Comparison of ENCODE assay signal across 8 mouse cellular contexts in the genomic region with DNA sequence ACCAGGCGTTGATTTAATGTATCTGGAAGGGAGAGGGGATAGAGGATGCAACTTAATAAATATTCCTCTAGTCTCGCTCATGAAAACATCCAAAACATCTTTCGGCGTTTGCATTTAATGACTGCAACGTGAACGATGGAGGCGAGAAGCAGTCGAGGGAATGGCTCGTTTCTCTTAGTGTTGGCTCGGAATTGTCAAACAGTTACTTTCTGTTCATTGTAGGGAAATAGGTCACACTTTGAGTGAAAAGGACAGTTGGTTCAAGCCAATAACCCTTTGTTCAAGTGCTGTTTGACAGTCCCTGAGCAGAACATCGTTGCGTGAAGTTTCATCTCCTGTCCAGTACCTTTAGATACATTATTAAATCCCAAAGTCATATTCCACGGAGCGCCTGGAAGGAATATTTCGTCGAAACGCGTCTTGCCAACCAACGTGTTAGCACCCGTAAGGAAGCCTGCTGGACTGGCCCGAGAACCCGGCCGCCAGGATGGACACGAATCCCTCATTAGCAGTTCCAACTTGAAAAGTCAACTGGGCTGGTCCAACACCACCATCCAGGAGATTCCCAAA. TPM values are rescaled to one million over a fixed set of nuclear protein-coding genes. Genes with fewer than 3 reads are reported as not detected.
DNase-seq lines count a peak whose midpoint lies in the region; ATAC-seq lines count a peak whose summit lies in the region.

No protein-coding gene starts in this region.

- peak overlapping the region; percentile 100 for H3K27ac ChIP-seq in hindbrain, embryonic 11.5 days (ENCODE audit: low read depth, low read length)
- H3K27ac ChIP-seq in liver, embryonic 11.5 days (ENCODE audit: low read depth, low read length): peak overlapping the region; percentile 84
- H3K27ac ChIP-seq in neural tube, embryonic 15.5 days (replicated peaks): peak overlapping the region; percentile 100

- H3K9ac ChIP-seq in hindbrain, embryonic 11.5 days (ENCODE audit: low read depth, low read length): peak overlapping the region; percentile 100
- peak overlapping the region; percentile 72 for H3K9ac ChIP-seq in liver, embryonic 11.5 days (ENCODE audit: low read depth, low read length)
- H3K9ac ChIP-seq in neural tube, embryonic 15.5 days (replicated peaks): peak overlapping the region; percentile 100

- 0 out of 2 replicates have a peak, but pooled peaks cover 2% of the 10 kb centered on the region for H3K4me1 ChIP-seq in hindbrain, embryonic 11.5 days (replicated peaks; ENCODE audit: control insufficient read depth, insufficient read depth, low read length)
- H3K4me1 ChIP-seq in liver, embryonic 11.5 days (replicated peaks; ENCODE audit: control insufficient read depth, insufficient read depth, low read length): peaks cover 3% of the 10 kb centered on the region
- peaks cover 6% of the 10 kb centered on the region for H3K4me1 ChIP-seq in neural tube, embryonic 15.5 days

- peak overlapping the region; percentile 54 for H3K4me2 ChIP-seq in hindbrain, embryonic 11.5 days (replicated peaks; ENCODE audit: low read depth, low read length)
- H3K4me2 ChIP-seq in liver, embryonic 11.5 days: peak overlapping the region; percentile 90
- peak overlapping the region; percentile 59 for H3K4me2 ChIP-seq in neural tube, embryonic 15.5 days

- under 1% methylated on average over 24 of the region's 24 CpGs for WGBS in hindbrain, embryonic 11.5 days
- WGBS in liver, embryonic 11.5 days: under 1% methylated on average over 24 of the region's 24 CpGs
- under 1% methylated on average over 24 of the region's 24 CpGs for WGBS in neural tube, embryonic 15.5 days

- ATAC-seq in hindbrain, embryonic 11.5 days (ENCODE audit: low FRiP score): no peak; the same call in 1 of the 2 replicates
- no peak for ATAC-seq in liver, embryonic 11.5 days (replicated peaks; ENCODE audit: low FRiP score)
- peak; percentile 5 for ATAC-seq in neural tube, embryonic 15.5 days (ENCODE audit: low FRiP score)

- H3K27me3 ChIP-seq in hindbrain, embryonic 11.5 days (ENCODE audit: control insufficient read depth, insufficient read depth, low read length): no peaks in the 10 kb centered on the region
- H3K27me3 ChIP-seq in liver, embryonic 11.5 days (replicated peaks; ENCODE audit: control insufficient read depth, insufficient read depth, low read length): peaks cover 3% of the 10 kb centered on the region; the same call in 1 of the 2 replicates
- no peaks in the 10 kb centered on the region for H3K27me3 ChIP-seq in neural tube, embryonic 15.5 days (replicated peaks)

- DNase-seq in embryo, embryonic 10 days (ENCODE audit: low spot score): peak; percentile 55
- no peak for DNase-seq in embryo, embryonic 10.5 days (ENCODE audit: low spot score)
- DNase-seq in urinary bladder, postnatal 14 days (ENCODE audit: low spot score): peak; percentile 46
- no peak for DNase-seq in urinary bladder, postnatal 10 days (ENCODE audit: low spot score)
- DNase-seq in hindbrain, embryonic 11.5 days (ENCODE audit: low spot score): no peak
- DNase-seq in liver, embryonic 11.5 days (ENCODE audit: low spot score): peak; percentile 77
- DNase-seq in left cerebral cortex, adult 8-10 months (ENCODE audit: low spot score in 2 of 2): no peak

- H3K36me3 ChIP-seq in hindbrain, embryonic 11.5 days (ENCODE audit: control insufficient read depth, insufficient read depth, low read length): no peaks in the 10 kb centered on the region
- H3K36me3 ChIP-seq in liver, embryonic 11.5 days (ENCODE audit: control insufficient read depth, insufficient read depth, low read length): 0 out of 2 replicates have a peak, but pooled peaks cover 2% of the 10 kb centered on the region
- no peaks in the 10 kb centered on the region for H3K36me3 ChIP-seq in neural tube, embryonic 15.5 days

- no peaks in the 10 kb centered on the region for H3K9me3 ChIP-seq in hindbrain, embryonic 11.5 days (ENCODE audit: control insufficient read depth, low read length)
- H3K9me3 ChIP-seq in liver, embryonic 11.5 days (ENCODE audit: control insufficient read depth, low read length): no peaks in the 10 kb centered on the region
- H3K9me3 ChIP-seq in neural tube, embryonic 15.5 days (replicated peaks): no peaks in the 10 kb centered on the region

- peak overlapping the region; percentile 99 for H3K4me3 ChIP-seq in hindbrain, embryonic 11.5 days (ENCODE audit: low read depth, low read length)
- peak overlapping the region; percentile 80 for H3K4me3 ChIP-seq in liver, embryonic 11.5 days (ENCODE audit: low read depth, low read length)
- peak overlapping the region; percentile 92 for H3K4me3 ChIP-seq in neural tube, embryonic 15.5 days (replicated peaks)

RNA-seq across cellular contexts. Expression of a gene that starts 1.5 kb away (rescaled TPM):
- 407 and 453 TPM in 2 replicates for polyA plus RNA-seq in hindbrain, embryonic 11.5 days (2014; fragmentation: Nextera tagmentation; extraction: Ambion mirVana)
- 61.2 and 63.3 TPM in 2 replicates for polyA plus RNA-seq in liver, embryonic 11.5 days (2014; fragmentation: Nextera tagmentation; extraction: Ambion mirVana)
- 145 and 159 TPM in 2 replicates for polyA plus RNA-seq in neural tube, embryonic 15.5 days (2015; fragmentation: Nextera tagmentation; extraction: Ambion mirVana)
- total RNA-seq in left cerebral cortex, adult 8-10 months (2022): 100 to 1,000 TPM; 110 to 127 (median 121) TPM

Comparison
In these comparisons a context has a peak if more than half of its experiments do, and no peak if none do; other contexts are left out.
1. DNase-seq: peak in embryo, embryonic 10 days (single experiment), urinary bladder, postnatal 14 days (single experiment) and liver, embryonic 11.5 days (single experiment); none in embryo, embryonic 10.5 days (single experiment), urinary bladder, postnatal 10 days (single experiment), hindbrain, embryonic 11.5 days (single experiment) and left cerebral cortex, adult 8-10 months (0 of 2).
2. Peak in every context shown above with its lines, with median percentiles within 50 percentile points of each other: H3K27ac ChIP-seq, H3K4me2 ChIP-seq, H3K4me3 ChIP-seq and H3K9ac ChIP-seq.